Mouse (Mus musculus) midbrain, embryonic 11.5 days (tissue): ENCODE results near the gene Pfn3. TPM values are rescaled to one million over a fixed set of nuclear protein-coding genes. Genes with fewer than 3 reads are reported as not detected.
A peak's percentile ranks its signal among the peaks of the same experiment; 100 is the strongest.

ENCODE experiments used
- ATAC-seq: fragments of 200-750 bp; cut with Nextera tagmentation; 2 replicates; pipeline ENCODE4 v1.8.0; 2017; ENCODE audit warnings: moderate TSS enrichment, moderate library complexity; ENCODE audit not compliant: low FRiP score
- DNase-seq: peaks from one replicate; pipeline ENCODE4 v3.0.0; 2015; ENCODE audit warnings: low spot score; ENCODE audit errors: missing footprints
- H3K27ac ChIP-seq: fragments of 300-500 bp; sonication (generic); 2 replicates; pipeline ENCODE4 v1.5.1; 2014; ENCODE audit warnings: low read depth, low read length
- H3K27me3 ChIP-seq: fragments of 300-500 bp; sonication (generic); 2 replicates; pipeline ENCODE4 v1.6.1; 2014; ENCODE audit warnings: mild to moderate bottlenecking, low read length, moderate library complexity, mixed read lengths; ENCODE audit not compliant: control insufficient read depth, insufficient read depth
- H3K36me3 ChIP-seq: fragments of 300-500 bp; sonication (generic); 2 replicates; pipeline ENCODE4 v1.6.1; 2014; ENCODE audit warnings: mild to moderate bottlenecking, low read length, moderate library complexity, mixed read lengths; ENCODE audit not compliant: control insufficient read depth, insufficient read depth
- H3K4me1 ChIP-seq: fragments of 300-500 bp; sonication (generic); 2 replicates; pipeline ENCODE4 v1.6.1; 2014; ENCODE audit warnings: low read length; ENCODE audit not compliant: control insufficient read depth, insufficient read depth
- H3K4me2 ChIP-seq: fragments of 300-500 bp; sonication (generic); 2 replicates; pipeline ENCODE4 v1.6.1; 2014; ENCODE audit warnings: mild to moderate bottlenecking, moderate library complexity
- H3K4me3 ChIP-seq: fragments of 300-500 bp; sonication (generic); 2 replicates; pipeline ENCODE4 v1.5.1; 2014; ENCODE audit warnings: low read depth, low read length
- H3K9ac ChIP-seq: fragments of 300-500 bp; sonication (generic); 2 replicates; pipeline ENCODE4 v1.6.1; 2014; ENCODE audit warnings: low read length
- H3K9me3 ChIP-seq: fragments of 300-500 bp; sonication (generic); 2 replicates; pipeline ENCODE4 v1.6.1; 2016; ENCODE audit warnings: low read length; ENCODE audit not compliant: control insufficient read depth
- WGBS: fragments of 180-500 bp; shearing (Covaris S2); extraction: QIAGEN DNeasy Blood & Tissue Kit; methylation state at CpG from one replicate; pipeline ENCODE4 v1.1.7; 2014; 5-methylcytosine and 5-hydroxymethylcytosine counted together
- polyA plus RNA-seq: library from polyadenylated mRNA; unstranded; fragments of >200 nt; fragmentation: Nextera tagmentation; extraction: Ambion mirVana; gene quantifications from 2 replicates; pipeline ENCODE4 v1.2.1, GENCODE M21; 2014

Gene Pfn3
- polyA plus RNA-seq, 1 experiment from 2014 or later, result not detected

- no peaks in the 10 kb centered on the region for H3K36me3 ChIP-seq
- no peak overlapping the region for H3K4me3 ChIP-seq
- peaks cover 53% of the 10 kb centered on the region for H3K27me3 ChIP-seq
- ATAC-seq (peak; percentile 75), DNase-seq (peak; percentile 98)
- no peak overlapping the region for H3K27ac ChIP-seq
- H3K9ac ChIP-seq, result no peak overlapping the region
- H3K9me3 ChIP-seq, result no peaks in the 10 kb centered on the region
- 16% methylated on average over 12 of the region's 12 CpGs for WGBS
- H3K4me1 ChIP-seq, result peaks cover 6% of the 10 kb centered on the region
- no peak overlapping the region for H3K4me2 ChIP-seq
These were observed 3.0 kb upstream of the Pfn3 start for GRCm38 (mm10) chr13:55418004-55418403.

GRCm38 (mm10) chr13:55413333-55413732 lies 1.7 kb downstream of the Pfn3 start:
- no peak for ATAC-seq
- peak; percentile 4 for DNase-seq
- 87% methylated on average over 12 of the region's 12 CpGs for WGBS
- no peak overlapping the region for H3K9ac ChIP-seq
- no peak overlapping the region for H3K4me3 ChIP-seq
- no peak overlapping the region for H3K4me2 ChIP-seq
- peaks cover 16% of the 10 kb centered on the region for H3K27me3 ChIP-seq
- peaks cover 4% of the 10 kb centered on the region; the same call in 1 of the 2 replicates for H3K4me1 ChIP-seq
- H3K36me3 ChIP-seq, result no peaks in the 10 kb centered on the region
- H3K27ac ChIP-seq, result no peak overlapping the region
- H3K9me3 ChIP-seq, result no peaks in the 10 kb centered on the region

GRCm38 (mm10) chr13:55412643-55413307 lies 2.3 kb downstream of the Pfn3 start:
- Histone ChIP-seq H3K4me1 (peaks cover 4% of the 10 kb centered on the region; the same call in 1 of the 2 replicates), H3K27ac (no peak overlapping the region), H3K4me3 (no peak overlapping the region), H3K4me2 (no peak overlapping the region), H3K27me3 (peaks cover 13% of the 10 kb centered on the region), H3K9me3 (no peaks in the 10 kb centered on the region), H3K9ac (no peak overlapping the region), H3K36me3 (no peaks in the 10 kb centered on the region)
- ATAC-seq (no peak), DNase-seq (peak; percentile 19)
- WGBS, result 86% methylated on average over 13 of the region's 13 CpGs

- Histone ChIP-seq H3K27ac (no peak overlapping the region), H3K9me3 (no peaks in the 10 kb centered on the region), H3K36me3 (no peaks in the 10 kb centered on the region), H3K27me3 (peaks cover 9% of the 10 kb centered on the region), H3K4me3 (no peak overlapping the region), H3K9ac (no peak overlapping the region), H3K4me2 (no peak overlapping the region), H3K4me1 (peaks cover 4% of the 10 kb centered on the region; the same call in 1 of the 2 replicates)
- ATAC-seq (no peak), DNase-seq (peak; percentile 33)
- 70% methylated on average over 7 of the region's 7 CpGs for WGBS
These were observed 3.2 kb downstream of the Pfn3 start for GRCm38 (mm10) chr13:55411826-55412225.

- whole genome bisulfite sequencing, result 83% methylated on average over 19 of the region's 19 CpGs
- no peak overlapping the region for H3K4me3 ChIP-seq
- no peak overlapping the region for H3K27ac ChIP-seq
- ATAC-seq (no peak), DNase-seq (peak; percentile 56)
- H3K9me3 ChIP-seq, result no peaks in the 10 kb centered on the region
- H3K36me3 ChIP-seq, result no peaks in the 10 kb centered on the region
- peaks cover 5% of the 10 kb centered on the region; the same call in 1 of the 2 replicates for H3K4me1 ChIP-seq
- H3K9ac ChIP-seq, result no peak overlapping the region
- H3K4me2 ChIP-seq, result no peak overlapping the region
- H3K27me3 ChIP-seq, result no peaks in the 10 kb centered on the region
These were observed 6.4 kb downstream of the Pfn3 start for GRCm38 (mm10) chr13:55408546-55409120.

GRCm38 (mm10) chr13:55407341-55407740 lies 7.7 kb downstream of the Pfn3 start:
- Histone ChIP-seq H3K9me3 (no peaks in the 10 kb centered on the region), H3K4me1 (peaks cover 5% of the 10 kb centered on the region; the same call in 1 of the 2 replicates), H3K27me3 (no peaks in the 10 kb centered on the region), H3K9ac (no peak overlapping the region), H3K27ac (no peak overlapping the region), H3K36me3 (no peaks in the 10 kb centered on the region), H3K4me2 (no peak overlapping the region), H3K4me3 (no peak overlapping the region)
- DNase-seq (peak; percentile 19), ATAC-seq (no peak)
- 85% methylated on average over 4 of the region's 4 CpGs for WGBS

- peak; percentile 51 for ATAC-seq
- no peak overlapping the region for H3K4me2 ChIP-seq
- peak overlapping the region; percentile 6; the same call in 1 of the 2 replicates for H3K27ac ChIP-seq
- H3K36me3 ChIP-seq, result no peaks in the 10 kb centered on the region
- no peak overlapping the region for H3K4me3 ChIP-seq
- H3K4me1 ChIP-seq, result peaks cover 5% of the 10 kb centered on the region; the same call in 1 of the 2 replicates
- WGBS, result 59% methylated on average over 13 of the region's 13 CpGs
- no peaks in the 10 kb centered on the region for H3K9me3 ChIP-seq
- H3K9ac ChIP-seq, result peak overlapping the region; percentile 66
- DNase-seq, result peak; percentile 91
- H3K27me3 ChIP-seq, result no peaks in the 10 kb centered on the region
These were observed 9.1 kb downstream of the Pfn3 start for GRCm38 (mm10) chr13:55405783-55406390.

GRCm38 (mm10) chr13:55404853-55405782 lies 9.9 kb downstream of the Pfn3 start:
- H3K4me2 ChIP-seq, result no peak overlapping the region
- no peaks in the 10 kb centered on the region for H3K27me3 ChIP-seq
- H3K27ac ChIP-seq, result no peak overlapping the region
- H3K4me1 ChIP-seq, result peaks cover 5% of the 10 kb centered on the region; the same call in 1 of the 2 replicates
- 18% methylated on average over 11 of the region's 11 CpGs for WGBS
- no peaks in the 10 kb centered on the region for H3K9me3 ChIP-seq
- ATAC-seq, result peak; percentile 92
- DNase-seq, result peak; percentile 98
- H3K36me3 ChIP-seq, result no peaks in the 10 kb centered on the region
- H3K4me3 ChIP-seq, result no peak overlapping the region
- peak overlapping the region; percentile 66 for H3K9ac ChIP-seq
